Mouse (Mus musculus) embryonic fibroblast, embryonic 13.5 days (primary cell): ENCODE data around the gene Tmem63c. TPM values are rescaled to one million over a fixed set of nuclear protein-coding genes. Genes with fewer than 3 reads are reported as not detected.

Source experiments
- H3K27ac ChIP-seq: 2 replicates; pipeline ENCODE4 v1.5.1; 2012; ENCODE audit warnings: low read length, control low read depth, inconsistent platforms; ENCODE audit not compliant: insufficient read depth
- H3K4me1 ChIP-seq: 2 replicates; pipeline ENCODE4 v1.6.1; 2011; ENCODE audit warnings: low read length; ENCODE audit not compliant: control insufficient read depth, insufficient read depth
- H3K4me3 ChIP-seq: 2 replicates; pipeline ENCODE4 v1.5.1; 2011; ENCODE audit warnings: mild to moderate bottlenecking, control low read depth, low read length; ENCODE audit not compliant: insufficient read depth
- CTCF ChIP-seq: IDR thresholded peaks from 2 replicates; pipeline ENCODE4 v1.5.1; 2011; ENCODE audit warnings: mild to moderate bottlenecking, control low read depth, low read length, moderate library complexity, borderline replicate concordance; ENCODE audit not compliant: insufficient read depth
- POLR2A ChIP-seq: IDR thresholded peaks from 2 replicates; pipeline ENCODE4 v1.6.1; 2011; ENCODE audit warnings: low read depth, mild to moderate bottlenecking, control low read depth, low read length, moderate library complexity
- polyA plus RNA-seq: library from polyadenylated mRNA; stranded (reverse); fragments of >200 nt; gene quantifications from 2 replicates; pipeline ENCODE4 v1.2.4, GENCODE M21; 2011; ENCODE audit warnings: low read depth; ENCODE audit not compliant: missing spikeins, insufficient read length

The Tmem63c gene
- polyA plus RNA-seq, 1 experiment, result not detected

DNA sequence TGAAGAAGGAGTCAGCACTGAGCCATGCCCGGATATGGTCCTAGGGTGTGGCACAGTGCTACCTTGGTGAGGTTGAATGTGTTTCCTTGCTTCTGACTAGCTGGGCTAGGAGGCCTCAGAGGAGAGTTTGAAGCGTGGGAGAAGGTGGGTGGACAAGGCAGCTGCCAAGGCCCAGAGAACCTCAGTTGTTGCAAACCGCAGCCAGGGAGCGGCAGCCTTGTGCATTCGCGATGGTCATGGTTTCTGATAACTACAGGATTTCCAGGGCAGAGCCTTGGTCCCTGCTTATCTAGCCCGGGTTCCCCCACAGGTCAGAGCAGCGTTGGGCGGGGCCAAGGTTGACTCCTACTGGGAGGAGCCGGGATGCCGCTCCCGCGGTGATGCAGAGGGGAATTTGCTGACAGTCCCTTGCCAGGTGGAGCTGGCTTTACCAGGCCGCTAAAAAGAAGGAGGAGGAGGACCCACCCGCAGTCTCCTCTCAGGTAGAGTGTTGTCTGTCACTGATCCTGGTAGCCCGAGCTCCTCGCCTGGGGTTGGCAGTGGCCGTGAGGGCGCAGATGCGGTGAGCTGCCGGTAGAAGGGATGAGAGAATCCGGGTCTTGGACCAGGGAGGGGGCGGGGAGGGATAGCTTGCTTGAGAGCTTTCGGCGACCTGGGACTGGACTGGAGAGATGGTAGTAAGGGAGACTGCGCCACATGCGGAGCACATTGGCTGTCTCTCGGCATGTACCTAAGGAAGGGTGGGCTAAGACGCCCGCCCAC is 5.2 kb downstream of the Tmem63c start:
- no peak for TF ChIP-seq POLR2A
- no peak for TF ChIP-seq CTCF
- Histone ChIP-seq H3K4me3 (no peak overlapping the region), H3K27ac (no peak overlapping the region), H3K4me1 (no peaks in the 10 kb centered on the region)

DNA sequence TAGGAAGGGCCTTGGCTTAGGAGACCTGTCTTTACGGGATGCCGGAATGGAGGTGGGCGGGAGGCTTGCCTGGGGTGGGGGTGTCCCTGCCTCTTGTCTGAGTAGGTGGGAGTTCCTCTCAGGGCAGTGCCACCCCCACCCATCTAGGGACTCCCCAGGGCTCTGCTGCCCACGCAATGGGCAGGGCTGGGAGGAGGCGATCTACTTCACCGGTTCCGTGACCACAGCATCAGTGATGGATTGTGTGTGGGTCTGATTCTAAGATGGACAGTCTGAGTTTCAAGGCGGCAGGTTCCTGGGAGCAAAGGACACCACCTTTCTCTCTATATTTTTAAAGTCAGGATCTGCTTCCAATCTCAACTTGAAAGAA is 5.7 kb downstream of the Tmem63c start:
- H3K4me3 ChIP-seq, result no peak overlapping the region
- H3K4me1 ChIP-seq, result no peaks in the 10 kb centered on the region
- no peak for TF ChIP-seq CTCF
- TF ChIP-seq POLR2A, result no peak
- no peak overlapping the region for H3K27ac ChIP-seq

DNA sequence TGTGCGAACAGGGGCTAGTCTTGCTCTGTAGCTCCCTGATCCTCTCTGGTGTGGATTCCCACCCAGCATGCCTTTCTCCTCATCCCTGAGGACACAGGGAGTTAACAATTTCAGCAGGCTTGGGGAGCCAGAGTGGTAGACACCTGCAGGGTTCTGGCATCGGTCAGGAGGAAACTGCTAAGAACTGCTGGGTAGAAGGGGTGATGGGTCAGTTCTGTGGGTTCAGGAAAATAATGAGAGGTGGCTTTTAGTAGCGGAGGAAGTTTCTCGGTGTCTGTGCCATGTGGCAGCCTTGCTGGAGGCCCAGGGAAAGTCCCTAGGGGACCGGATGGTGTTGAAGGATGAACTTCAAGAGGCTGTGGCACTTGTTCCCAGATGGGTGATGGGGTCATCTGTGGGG is 6.3 kb downstream of the Tmem63c start:
- Histone ChIP-seq H3K27ac (no peak overlapping the region), H3K4me3 (no peak overlapping the region), H3K4me1 (no peaks in the 10 kb centered on the region)
- TF ChIP-seq CTCF, result no peak
- no peak for TF ChIP-seq POLR2A

DNA sequence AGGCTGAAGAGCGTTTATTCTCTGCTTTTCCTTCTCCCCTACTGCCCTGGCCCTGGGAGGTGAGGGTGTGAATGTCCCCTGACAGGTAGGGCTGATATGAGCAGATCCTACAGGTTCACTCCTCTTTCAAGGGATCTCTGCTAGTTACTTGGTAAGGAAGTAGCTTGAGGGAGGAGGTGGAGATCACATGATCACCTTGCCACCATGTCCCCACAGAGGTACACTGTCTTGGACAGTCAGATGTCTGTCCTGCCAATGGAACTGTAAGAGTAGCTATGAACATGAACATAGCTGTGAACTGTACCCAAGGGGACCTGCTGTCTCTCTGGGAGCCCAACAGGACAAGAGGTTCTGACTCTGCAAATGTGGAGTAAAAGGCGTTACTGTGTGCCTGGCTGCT is 6.9 kb downstream of the Tmem63c start:
- Histone ChIP-seq H3K4me3 (no peak overlapping the region), H3K27ac (no peak overlapping the region), H3K4me1 (no peaks in the 10 kb centered on the region)
- TF ChIP-seq POLR2A (no peak), CTCF (no peak)

DNA sequence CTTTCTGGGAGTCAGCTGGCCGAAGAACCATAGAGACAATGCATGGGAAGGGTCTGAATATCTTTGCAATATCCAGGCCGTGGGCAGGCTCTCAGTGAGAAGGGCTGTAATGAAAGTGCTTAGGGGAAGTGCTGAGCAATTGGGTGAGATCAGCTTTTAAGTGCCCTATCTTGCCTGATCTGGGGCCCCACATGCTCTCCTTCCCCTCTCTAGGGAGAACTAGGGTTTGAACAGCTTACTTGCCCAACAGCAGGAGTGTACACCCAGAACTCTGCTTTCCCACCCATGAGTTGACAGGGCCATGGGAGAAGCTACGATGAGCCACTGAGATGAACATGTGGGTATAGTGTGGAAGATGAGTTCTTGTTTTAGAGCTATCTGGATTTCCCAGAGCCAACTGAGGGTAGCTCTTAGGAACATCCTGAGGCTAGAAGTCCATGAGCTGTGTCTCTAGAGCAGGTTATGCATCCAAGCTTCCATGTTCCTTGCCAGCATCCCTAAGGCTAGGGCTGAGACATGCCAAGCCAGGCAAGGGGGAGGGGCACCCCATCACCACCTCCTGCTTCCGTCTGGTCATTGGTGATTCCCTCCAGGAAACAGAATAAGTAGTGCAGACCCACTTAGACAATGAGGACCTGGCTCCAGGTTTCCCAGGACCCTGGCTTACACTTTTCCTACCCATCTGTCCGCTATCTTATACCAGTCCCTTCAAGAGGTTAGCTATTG is 8.3 kb downstream of the Tmem63c start:
- no peaks in the 10 kb centered on the region for H3K4me1 ChIP-seq
- TF ChIP-seq CTCF (no peak), POLR2A (no peak)
- no peak overlapping the region for H3K4me3 ChIP-seq
- no peak overlapping the region for H3K27ac ChIP-seq

DNA sequence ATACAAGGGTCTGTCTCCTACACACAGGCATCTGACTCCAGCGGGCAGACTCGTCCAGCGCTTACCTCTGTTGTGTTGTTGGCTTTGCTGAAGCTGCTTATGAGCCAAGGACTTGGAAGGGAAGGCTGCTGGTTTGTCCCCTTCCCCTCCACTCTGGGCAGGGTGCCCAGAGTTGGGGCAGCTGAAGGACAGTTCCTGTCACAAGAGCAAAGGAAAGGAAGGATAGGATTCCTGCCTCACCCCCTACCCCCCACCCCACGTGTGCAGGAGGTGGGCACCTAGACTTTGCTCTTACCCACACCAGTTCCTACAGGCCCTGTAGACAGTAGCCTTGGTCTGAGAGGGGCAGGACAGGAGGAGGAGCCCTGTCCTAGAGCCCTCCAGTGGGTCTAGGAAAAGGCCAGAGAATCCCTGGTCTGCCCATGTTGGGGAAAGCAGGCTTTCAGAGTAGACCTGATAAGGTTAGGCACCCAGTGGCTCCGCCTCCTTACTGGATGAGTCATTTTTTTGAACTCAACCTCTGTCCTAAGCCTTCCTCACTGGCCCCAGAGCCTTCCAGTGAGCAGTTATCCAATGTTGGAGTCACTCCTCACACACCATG is 10.1 kb downstream of the Tmem63c start:
- no peak overlapping the region for H3K27ac ChIP-seq
- H3K4me3 ChIP-seq, result no peak overlapping the region
- TF ChIP-seq POLR2A (no peak), CTCF (no peak)
- no peaks in the 10 kb centered on the region for H3K4me1 ChIP-seq

DNA sequence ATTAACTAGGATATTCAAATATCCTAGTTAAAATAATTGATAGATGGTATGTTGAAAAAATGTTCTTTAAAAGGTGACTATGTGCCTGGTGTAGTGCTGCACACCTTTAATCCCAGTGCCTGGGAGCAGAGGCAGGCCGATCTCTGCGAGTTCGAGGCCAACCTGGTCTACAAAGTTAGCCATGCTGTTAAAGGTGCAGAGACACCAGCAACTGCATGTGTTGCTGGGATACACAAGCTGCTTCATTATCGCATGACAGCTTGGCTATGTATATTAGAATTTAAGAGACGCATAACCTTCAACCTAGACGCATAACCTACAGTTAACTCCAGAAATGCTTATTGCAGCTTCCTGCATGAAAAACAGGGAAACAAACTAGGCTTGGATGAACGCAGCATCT is 15.5 kb downstream of the Tmem63c start:
- Histone ChIP-seq H3K4me1 (no peaks in the 10 kb centered on the region), H3K4me3 (no peak overlapping the region), H3K27ac (no peak overlapping the region)
- TF ChIP-seq POLR2A (no peak), CTCF (no peak)

DNA sequence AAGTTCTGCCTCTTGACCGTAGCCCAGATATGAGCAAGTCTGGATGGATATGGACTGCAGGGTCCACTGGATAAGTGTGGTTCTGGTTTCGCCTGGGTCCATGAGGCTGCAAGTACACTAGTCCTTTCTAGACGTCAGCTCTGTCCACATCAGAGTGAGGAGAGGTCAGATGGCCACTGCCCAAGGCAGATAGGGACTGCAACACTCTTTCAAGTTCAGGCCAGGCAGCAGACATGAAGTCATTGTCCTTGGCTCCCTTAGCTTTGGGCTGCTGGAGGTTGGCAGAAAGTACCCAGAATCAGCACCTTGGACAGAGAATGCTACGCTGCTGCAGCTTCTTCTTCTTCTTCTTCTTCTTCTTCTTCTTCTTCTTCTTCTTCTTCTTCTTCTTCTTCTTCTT is 19.0 kb downstream of the Tmem63c start:
- Histone ChIP-seq H3K4me3 (no peak overlapping the region), H3K27ac (no peak overlapping the region)
- no peak for TF ChIP-seq POLR2A
- TF ChIP-seq CTCF, result no peak

DNA sequence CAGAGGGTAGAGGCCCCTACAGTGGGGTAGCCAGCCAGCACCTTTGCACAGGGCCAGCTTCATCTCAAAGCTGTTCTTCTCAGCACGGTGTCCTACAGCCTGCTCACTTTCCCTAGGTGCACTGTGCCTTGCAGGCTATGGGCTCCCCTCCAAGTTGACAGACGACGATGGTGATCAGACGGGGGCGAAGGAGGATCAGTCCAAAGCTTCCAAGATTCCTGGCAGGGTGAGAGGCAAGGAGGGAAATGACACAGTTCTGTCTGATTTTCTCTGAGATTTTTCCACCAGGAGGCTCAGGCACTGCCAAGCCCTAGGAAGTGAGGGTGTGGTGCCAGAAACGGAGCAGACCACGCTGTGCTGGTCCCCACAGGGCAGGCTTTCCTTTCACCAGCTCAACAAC is 19.7 kb downstream of the Tmem63c start:
- H3K27ac ChIP-seq, result no peak overlapping the region
- TF ChIP-seq POLR2A (no peak), CTCF (no peak)
- no peak overlapping the region for H3K4me3 ChIP-seq
- H3K4me1 ChIP-seq, result no peaks in the 10 kb centered on the region

More for the DNA sequence above, 19.0 kb downstream of the Tmem63c start:
- no peaks in the 10 kb centered on the region for H3K4me1 ChIP-seq

DNA sequence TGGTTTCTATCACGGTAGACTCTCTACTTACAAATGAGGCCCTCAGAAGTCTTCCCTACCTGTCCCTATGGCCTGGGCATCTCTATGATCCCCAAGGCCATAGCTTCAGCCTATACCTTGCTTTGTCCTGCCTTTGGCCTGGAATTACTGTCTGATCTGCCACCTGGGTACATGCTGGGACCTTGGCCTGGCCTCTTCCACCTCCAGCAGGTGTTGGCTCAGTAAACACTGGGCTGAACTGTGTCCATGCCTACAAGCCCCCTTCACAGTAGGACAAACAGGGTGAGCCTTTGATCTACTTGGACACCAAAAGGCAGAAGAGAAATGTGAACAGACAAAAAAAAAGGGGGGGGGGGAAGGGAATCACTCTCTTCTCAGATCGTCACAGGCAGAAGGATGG is 21.3 kb downstream of the Tmem63c start:
- no peak for TF ChIP-seq CTCF
- no peak for TF ChIP-seq POLR2A
- Histone ChIP-seq H3K4me1 (no peaks in the 10 kb centered on the region), H3K27ac (no peak overlapping the region), H3K4me3 (no peak overlapping the region)
